Mouse (Mus musculus) frontal cortex, postnatal 14 days (tissue): Measurements from ENCODE around the gene Cav3.
A peak's percentile ranks its signal among the peaks of the same experiment; 100 is the strongest.

Experiments used
- DNase-seq, 2 experiments: peaks; one replicate each; pipeline ENCODE4 v3.0.0; 2022; ENCODE audit warnings: low spot score in 2 of 2

The Cav3 gene

DNA sequence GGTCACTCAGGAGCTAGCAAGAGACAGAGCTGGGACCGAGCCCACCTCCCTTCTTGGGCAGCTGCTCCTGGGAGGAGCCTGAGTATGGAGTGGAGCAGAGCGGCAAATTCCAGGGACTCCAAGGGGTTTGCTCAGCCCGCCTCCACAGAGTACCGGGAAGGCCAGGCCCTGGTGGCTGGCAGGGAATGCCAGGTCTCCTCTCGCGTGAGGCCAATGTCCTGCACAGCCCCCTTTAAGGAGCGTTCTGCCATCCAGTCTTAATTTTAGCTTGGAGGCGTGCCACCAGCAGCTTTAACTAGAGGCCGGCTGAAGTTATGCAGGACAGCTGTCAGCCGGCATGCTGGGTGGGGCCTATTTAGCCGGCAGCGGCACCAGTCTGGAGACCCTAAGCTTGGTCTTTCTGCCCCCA is at the start of gene Cav3:
Gene Cav3 (plus strand): TSS at position 165 of the 409 bp plus-strand sequence.
- DNase-seq, result no peak

DNA sequence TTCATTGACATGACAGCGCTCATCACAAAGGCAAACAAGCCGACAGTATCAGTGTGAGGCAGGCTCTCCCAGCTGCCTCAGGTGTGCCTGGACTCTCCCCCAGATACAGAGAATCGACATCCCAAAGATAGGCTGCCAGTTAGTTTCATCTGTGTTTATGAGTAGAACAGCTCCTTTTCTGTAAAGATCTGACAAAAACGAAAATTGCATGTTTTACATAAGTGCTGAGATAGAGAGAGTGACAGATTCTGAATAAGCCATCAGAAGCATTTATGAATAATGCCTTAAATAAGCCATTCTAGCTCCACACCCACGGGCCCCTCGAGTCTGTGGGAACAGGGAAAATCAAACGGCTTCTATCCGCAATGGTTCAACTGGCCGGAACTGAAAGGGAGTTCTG is 40.0 kb upstream of the Cav3 start:
- peak in 1 of 2 experiments; percentile 19 for DNase-seq

DNA sequence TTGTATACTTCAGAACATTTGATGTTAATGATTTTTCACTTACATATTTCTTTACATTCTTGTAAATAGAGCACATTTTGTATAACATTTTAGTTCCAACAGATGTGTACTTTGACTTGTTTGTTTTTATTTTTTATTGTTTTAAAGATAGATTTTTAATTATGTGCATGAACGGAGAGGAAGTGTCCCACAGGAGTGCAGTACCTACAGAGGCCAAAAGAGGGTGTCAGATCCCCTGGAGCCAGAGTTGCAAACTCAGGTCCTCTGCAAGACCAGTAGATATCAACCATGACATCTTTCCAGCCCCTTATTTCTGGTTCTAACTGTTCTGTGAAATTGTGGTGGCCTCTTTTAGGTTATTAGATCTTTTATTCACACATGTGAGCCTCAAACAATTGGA is 38.4 kb upstream of the Cav3 start:
- DNase-seq, result no peak

DNA sequence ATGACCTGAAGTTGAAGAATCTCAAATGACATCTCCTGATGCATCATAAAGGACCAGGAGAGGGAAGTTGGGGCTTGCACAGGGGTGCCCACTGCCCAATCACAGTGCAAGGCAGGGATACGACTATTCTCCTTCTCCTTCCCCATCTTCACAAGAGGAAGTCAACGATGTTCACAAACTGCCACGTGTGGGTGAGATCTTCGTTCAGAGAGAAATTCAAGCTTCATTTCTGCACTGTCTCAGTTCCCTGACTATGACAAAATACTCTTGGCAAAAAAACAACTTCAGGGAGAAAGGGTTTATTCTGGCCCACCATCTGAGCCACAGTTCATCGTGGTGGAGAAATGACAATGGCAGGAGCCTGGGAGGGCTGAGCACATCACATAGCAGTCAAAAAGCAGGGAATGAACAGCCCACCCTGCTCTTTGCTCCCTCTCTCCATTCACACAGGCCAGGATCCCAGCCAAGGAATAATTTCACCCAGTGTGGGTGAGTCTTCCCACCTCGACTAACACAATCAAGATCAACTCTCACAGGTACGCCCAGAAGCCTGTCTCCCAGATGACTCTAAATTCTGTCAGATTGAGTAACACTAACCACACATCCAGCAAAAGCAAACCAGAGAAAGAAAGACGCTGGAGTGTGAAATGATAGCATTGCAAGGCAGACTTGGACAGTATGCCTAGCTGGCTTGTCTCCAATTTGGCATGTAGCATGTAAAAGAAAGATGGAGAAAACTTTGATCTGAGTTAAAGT is 35.4 kb upstream of the Cav3 start:
- DNase-seq, result peak in 1 of 2 experiments; percentile 14

GRCm38 (mm10) chr6:112426018-112426732 is 33.1 kb upstream of the Cav3 start:
- no peak for DNase-seq

DNA sequence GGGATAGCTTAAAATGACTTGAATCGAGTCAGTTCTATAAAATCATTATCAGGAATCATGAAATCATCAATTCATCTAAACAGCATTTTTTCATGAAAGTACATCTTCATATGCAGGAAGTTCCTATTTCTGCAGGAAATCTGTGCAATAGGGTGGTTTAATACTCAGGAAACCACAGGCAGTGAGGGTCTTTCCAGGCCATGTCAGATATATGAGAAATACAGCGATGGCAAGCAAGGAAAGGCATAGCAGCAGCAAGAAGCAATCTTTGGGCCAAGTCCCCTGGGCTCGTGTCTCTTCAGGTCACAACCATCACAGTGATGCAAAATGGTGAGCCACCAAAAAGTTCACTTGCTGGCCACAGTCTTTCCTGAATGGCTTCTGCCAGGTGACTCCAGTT is 13.6 kb upstream of the Cav3 start:
- no peak for DNase-seq

GRCm38 (mm10) chr6:112461459-112461858 is 2.2 kb downstream of the Cav3 start:
- DNase-seq, result no peak

DNA sequence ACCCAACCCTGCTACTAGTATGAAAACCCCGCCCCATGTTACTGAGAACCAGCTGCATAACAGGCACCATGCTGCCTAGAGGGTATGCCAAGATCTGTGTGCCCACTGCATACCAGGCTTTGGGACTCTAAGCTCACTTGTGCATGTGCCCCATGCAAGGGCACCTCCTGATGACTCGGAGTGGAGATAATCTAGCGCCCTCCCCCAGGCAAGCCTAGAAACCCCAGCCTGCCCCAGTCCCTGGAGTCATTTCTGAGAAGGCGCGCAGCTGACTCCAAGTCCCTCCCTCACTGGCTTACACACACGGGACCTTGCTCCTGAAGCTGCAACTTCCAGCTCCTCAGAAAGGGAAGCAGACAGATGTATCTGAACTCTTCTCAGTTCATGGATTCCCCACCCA is 4.0 kb downstream of the Cav3 start:
- DNase-seq, result no peak

GRCm38 (mm10) chr6:112465441-112465840 is 6.1 kb downstream of the Cav3 start:
- no peak for DNase-seq

DNA sequence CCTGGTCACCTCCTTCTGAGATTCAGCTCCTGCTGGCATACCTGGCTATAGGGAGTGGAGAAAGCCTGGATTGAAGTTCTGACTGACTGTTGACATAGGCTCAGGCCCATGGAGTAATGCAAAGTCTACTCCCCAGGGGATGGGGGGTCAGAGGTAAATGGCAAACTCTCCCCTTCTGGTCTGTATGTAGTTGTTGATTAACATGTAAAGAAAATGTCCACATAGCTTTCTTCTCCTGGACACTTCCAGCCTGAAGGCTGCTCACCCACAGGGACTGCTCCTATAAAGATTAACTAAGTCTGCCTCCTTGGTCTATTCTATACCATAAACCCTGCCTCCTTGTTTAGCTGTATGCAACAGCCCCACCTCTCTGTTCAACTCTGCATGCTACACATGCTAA is 6.7 kb downstream of the Cav3 start:
- DNase-seq, result no peak

DNA sequence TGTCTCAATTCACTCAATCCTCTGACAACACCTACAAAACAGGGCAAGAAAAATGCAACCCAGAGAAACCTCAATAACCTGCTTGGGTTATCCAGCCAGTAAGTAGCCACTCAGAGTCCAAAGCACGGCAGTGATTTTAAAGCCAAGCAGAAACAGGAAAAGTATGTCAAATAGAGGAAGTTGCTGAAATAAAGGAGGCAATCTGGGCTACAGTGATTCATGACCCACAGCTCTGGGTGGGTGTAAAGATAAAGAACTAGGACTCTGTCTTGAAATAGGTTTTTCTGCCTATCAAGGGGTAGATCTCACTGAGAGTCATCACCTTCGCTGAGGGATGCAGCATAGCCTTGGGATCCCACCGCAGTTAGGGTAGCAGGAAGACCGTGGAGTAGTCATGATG is 12.3 kb downstream of the Cav3 start:
- DNase-seq, result no peak

DNA sequence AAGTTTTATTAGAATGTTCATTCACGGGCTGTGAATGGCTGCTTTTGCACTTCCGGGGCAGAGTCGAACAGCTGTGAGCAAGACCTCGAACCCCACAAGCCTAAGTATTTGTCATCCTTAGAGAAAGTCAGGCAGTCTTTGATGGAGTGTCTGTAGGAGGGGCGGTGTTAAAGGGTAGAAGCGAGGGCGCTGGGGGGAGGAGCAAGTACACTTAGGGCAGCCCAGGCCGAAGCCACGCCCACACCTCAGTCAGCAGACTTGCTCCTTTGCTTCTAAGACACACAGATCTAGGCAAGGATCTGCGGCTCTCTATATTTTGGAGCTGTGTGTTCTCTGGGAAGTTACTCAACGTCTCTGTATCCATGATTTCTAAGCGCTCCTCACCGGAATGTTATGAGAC is 20.6 kb downstream of the Cav3 start:
- no peak for DNase-seq

- DNase-seq, result peak in 1 of 2 experiments; percentile 20
Observed at GRCm38 (mm10) chr6:112484316-112484715, 25.0 kb downstream of the Cav3 start.

- DNase-seq, result no peak
Observed at GRCm38 (mm10) chr6:112487993-112488392, 28.7 kb downstream of the Cav3 start.

GRCm38 (mm10) chr6:112488821-112489180 is 29.5 kb downstream of the Cav3 start:
- DNase-seq, result no peak

GRCm38 (mm10) chr6:112489181-112489909 is 30.0 kb downstream of the Cav3 start:
- no peak for DNase-seq

GRCm38 (mm10) chr6:112489910-112490559 is 30.7 kb downstream of the Cav3 start, which contains the start of gene Oxtr:
Oxtr (minus strand) TSS chr6:112489943.
- DNase-seq, result no peak

DNA sequence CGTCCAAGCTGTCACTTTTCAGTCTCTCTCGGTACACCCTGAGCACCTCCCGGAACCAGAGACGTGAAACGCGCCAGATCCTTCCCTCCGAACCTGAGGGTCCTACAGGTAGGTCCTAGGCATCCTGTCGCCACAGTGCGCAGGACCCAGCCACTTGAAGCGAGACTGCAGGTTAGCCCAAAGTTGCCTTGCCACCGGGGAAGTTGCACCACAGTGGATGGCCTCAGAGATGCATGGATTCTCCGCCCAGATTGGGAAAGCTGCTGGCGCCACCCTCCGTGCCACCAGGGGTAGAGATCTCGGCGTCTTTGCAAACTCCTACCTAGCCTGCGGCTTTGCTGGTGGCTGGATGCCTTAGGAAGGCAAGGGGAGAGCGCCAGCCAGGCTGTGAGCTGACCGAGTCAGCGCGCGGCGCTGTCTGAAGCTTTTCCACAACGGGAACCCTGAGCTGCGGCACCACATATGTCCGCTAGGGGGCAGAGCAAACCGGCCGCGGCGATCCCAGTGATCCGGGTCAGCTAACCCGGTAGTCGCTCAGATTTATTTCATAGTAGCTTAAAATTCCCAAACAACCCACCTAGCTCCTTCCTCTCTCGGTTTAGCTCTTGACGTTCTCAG is 31.4 kb downstream of the Cav3 start:
- DNase-seq, result peak; percentile 64 to 83

DNA sequence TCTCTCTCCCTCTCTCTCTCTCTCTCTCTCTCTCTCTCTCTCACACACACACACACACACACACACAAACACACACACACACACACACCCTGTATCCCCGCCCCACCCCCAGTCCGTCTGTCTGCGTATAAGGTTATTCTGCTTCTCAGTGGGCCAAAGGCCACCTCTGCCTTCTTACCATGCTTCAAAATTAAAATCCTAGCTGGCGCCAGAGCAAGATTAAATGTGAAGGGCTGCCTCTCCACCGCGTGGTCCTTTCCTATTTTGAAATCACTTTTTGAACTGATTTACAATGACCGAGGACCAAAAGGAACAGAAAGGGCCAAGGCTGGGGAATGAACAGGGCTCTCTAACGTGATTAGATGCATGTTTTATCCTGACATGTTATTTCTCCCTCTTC is 32.2 kb downstream of the Cav3 start:
- DNase-seq, result no peak

DNA sequence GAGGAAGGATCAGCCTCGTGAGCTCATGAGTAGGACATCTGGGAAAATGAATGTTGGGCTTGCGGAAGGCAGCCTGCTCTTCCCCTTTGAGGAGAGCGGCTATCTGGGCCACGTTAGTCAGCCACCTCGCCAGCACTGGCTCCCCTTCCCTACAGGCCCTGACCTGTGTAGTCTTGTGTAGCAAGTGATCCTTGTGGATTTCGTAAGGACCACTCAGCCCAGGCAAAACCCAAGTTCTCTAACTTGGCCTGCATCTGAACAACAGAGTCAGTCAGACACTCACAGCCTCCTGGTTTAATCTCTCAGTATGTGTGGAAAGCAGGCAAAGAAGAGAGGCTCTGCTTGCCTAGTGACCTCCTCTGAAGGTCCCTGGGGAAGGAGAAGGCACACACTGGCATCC is 33.4 kb downstream of the Cav3 start:
- DNase-seq, result no peak

- no peak for DNase-seq
Observed at GRCm38 (mm10) chr6:112493371-112493770, 34.1 kb downstream of the Cav3 start.

DNA sequence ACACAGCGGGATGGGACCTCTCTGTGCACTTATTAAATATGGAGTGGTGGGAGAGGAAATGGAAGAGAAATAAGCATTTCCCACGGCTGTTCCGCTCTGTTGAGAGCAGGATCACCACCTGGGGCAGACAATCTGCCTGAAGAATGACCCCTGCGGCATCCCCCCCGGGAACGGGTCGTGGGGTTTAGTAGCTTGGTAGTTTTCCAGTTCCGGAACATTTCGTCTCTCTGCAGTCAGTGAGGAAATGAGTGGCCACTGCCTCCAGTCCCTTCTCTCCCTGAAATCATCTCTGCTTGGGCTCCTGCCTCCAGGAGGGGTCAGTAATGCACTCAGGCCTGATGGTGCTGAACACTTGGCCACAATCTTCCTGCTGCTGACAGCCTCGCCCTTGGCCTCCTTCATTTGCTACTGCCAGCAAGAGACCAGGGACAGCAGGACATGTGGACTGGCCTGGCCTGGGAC is 35.3 kb downstream of the Cav3 start:
- no peak for DNase-seq
